Mouse (Mus musculus): ENCODE measurements around the gene Clec18a. TPM values are rescaled to one million over a fixed set of nuclear protein-coding genes. Genes with fewer than 3 reads are reported as not detected.

Clec18a gene
- total RNA-seq, 2 experiments from 2014 or later = 0.15 TPM; not detected in 1

Small RNAs within 50 kb of the gene (microRNA-seq; reads per million reads assigned to microRNA genes)
- gene Gm24103 (not detected), gene Mir3473d (not detected)

Other genes with a start within 250 kb of the Clec18a start
- 10 to 100 TPM; 75.3 to 89.4 TPM for gene Cog4, start 245.8 kb downstream of the Clec18a start, total RNA-seq (2021)
- gene Sf3b3, start 245.6 kb downstream of the Clec18a start, total RNA-seq (2021) = 10 to 100 TPM; 61.0 to 74.0 TPM
- 10 to 100 TPM in 1 of 2 experiments, 1 to 10 TPM in 1; 7.9 to 10.6 TPM for gene Fuk, start 189.9 kb downstream of the Clec18a start, total RNA-seq (2021)
- 10 to 100 TPM; 23.6 to 26.6 TPM for gene St3gal2, start 172.5 kb downstream of the Clec18a start, total RNA-seq (2021)
- gene Ddx19a, start 94.6 kb downstream of the Clec18a start, total RNA-seq (2021) = 10 to 100 TPM; 47.6 to 50.1 TPM
- 10 to 100 TPM; 12.6 to 13.0 TPM for gene Ddx19b, start 60.7 kb downstream of the Clec18a start, total RNA-seq (2021)
- 10 to 100 TPM; 70.6 to 78.6 TPM for gene Aars, start 59.3 kb downstream of the Clec18a start, total RNA-seq (2021)
- not detected for gene Exosc6, start 36.1 kb downstream of the Clec18a start, total RNA-seq (2021)
- gene Pdpr, start 2.2 kb upstream of the Clec18a start, total RNA-seq (2021) = 10 to 100 TPM; 42.0 to 56.4 TPM
- gene Glg1, start 166.8 kb upstream of the Clec18a start, total RNA-seq (2021) = 10 to 100 TPM; 79.4 to 92.1 TPM
- 10 to 100 TPM; 38.5 to 53.0 TPM for gene Rfwd3, start 207.8 kb upstream of the Clec18a start, total RNA-seq (2021)
- 10 to 100 TPM; 10.5 to 11.1 TPM for gene Mlkl, start 245.8 kb upstream of the Clec18a start, total RNA-seq (2021)